ENCODE assay signal across 8 mouse cellular contexts in genomic region chr9:96961006-96961405, GRCm38 (mm10). TPM values are rescaled to one million over a fixed set of nuclear protein-coding genes. Genes with fewer than 3 reads are reported as not detected.
DNase-seq lines count a peak whose midpoint lies in the region; ATAC-seq and TF ChIP-seq lines count a peak whose summit lies in the region.

No protein-coding gene starts in this region.

- no peak for TF ChIP-seq POLR2A in liver, adult 2 months (IDR thresholded peaks at IDR 0.05; ENCODE audit: extremely low read depth, insufficient read depth, low read length)

- DNase-seq in cerebellum, postnatal 10 days: peak; percentile 74 to 79
- DNase-seq in liver, adult 2 months (ENCODE audit: extremely low read depth, low read depth, low spot score): peak; percentile 30
- DNase-seq in WW6 (ENCODE audit: low read depth, low spot score): peak; percentile 45
- DNase-seq in kidney, postnatal 25 days: peak; percentile 65
- peak; percentile 62 for DNase-seq in naive thymus-derived CD4-positive, alpha-beta T cell, adult 2 months (ENCODE audit: low read depth)
- no peak for DNase-seq in spleen, adult 12 weeks (ENCODE audit: low spot score)

- no peaks in the 10 kb centered on the region for H3K9me3 ChIP-seq in liver, embryonic 12.5 days (replicated peaks)

- ATAC-seq in cerebellum, adult (ENCODE audit: insufficient number of reproducible peaks, low FRiP score, low TSS enrichment): no peak
- ATAC-seq in liver, embryonic 12.5 days: no peak

- H3K27ac ChIP-seq in liver, adult 2 months (replicated peaks; ENCODE audit: insufficient read depth, low read depth, low read length): no peak overlapping the region
- H3K27ac ChIP-seq in liver, embryonic 12.5 days: no peak overlapping the region

- TF ChIP-seq CTCF in liver, adult 2 months (IDR thresholded peaks at IDR 0.05; ENCODE audit: low read depth, low read length): peak; percentile 60

- no peak overlapping the region for H3K4me3 ChIP-seq in liver, adult 2 months (ENCODE audit: insufficient read depth, low read depth, low read length)
- H3K4me3 ChIP-seq in liver, embryonic 12.5 days: no peak overlapping the region

- no peaks in the 10 kb centered on the region for H3K27me3 ChIP-seq in liver, adult 2 months (ENCODE audit: control insufficient read depth, insufficient read depth, low read length)
- H3K27me3 ChIP-seq in liver, embryonic 12.5 days (replicated peaks): peaks cover 9% of the 10 kb centered on the region

- H3K9ac ChIP-seq in liver, adult 2 months (ENCODE audit: low read depth, low read length): no peak overlapping the region
- no peak overlapping the region for H3K9ac ChIP-seq in liver, embryonic 12.5 days

- H3K36me3 ChIP-seq in liver, adult 2 months (ENCODE audit: control insufficient read depth, insufficient read depth, low read length): no peaks in the 10 kb centered on the region
- no peaks in the 10 kb centered on the region for H3K36me3 ChIP-seq in liver, embryonic 12.5 days

- H3K4me1 ChIP-seq in liver, adult 2 months (ENCODE audit: control insufficient read depth, insufficient read depth, low read length): peaks cover 9% of the 10 kb centered on the region
- H3K4me1 ChIP-seq in liver, embryonic 12.5 days: 0 out of 2 replicates have a peak, but pooled peaks cover 3% of the 10 kb centered on the region

- H3K79me2 ChIP-seq in liver, adult 2 months (ENCODE audit: control insufficient read depth, insufficient read depth, low read length): peaks cover 4% of the 10 kb centered on the region; the same call in 1 of the 2 replicates

- no peak overlapping the region for H3K4me2 ChIP-seq in liver, embryonic 12.5 days

- 54% methylated on average over 7 of the region's 7 CpGs for WGBS in liver, adult 2 months
- 40% methylated on average over 7 of the region's 7 CpGs for WGBS in liver, embryonic 12.5 days (ENCODE audit: insufficient replicate concordance)

RNA-seq across cellular contexts. Expression of gene Spsb4, which starts 57.6 kb away (rescaled TPM):
- total RNA-seq in liver, adult 2 months (2014; rRNA removed): 1.5 and 2.1 TPM in 2 replicates
- 2.9 and 3.5 TPM in 2 replicates for polyA plus RNA-seq in liver, adult 2 months (2012; rRNA removed)
- 2.2 and 2.3 TPM in 2 replicates for polyA plus RNA-seq in liver, embryonic 12.5 days (2016; fragmentation: Nextera tagmentation; extraction: Ambion mirVana)
